Mouse (Mus musculus): Measurements from ENCODE around the gene Stk39.

The Stk39 gene

GRCm38 (mm10) chr2:68289177-68289576 lies 182.9 kb downstream of the Stk39 start:
- WGBS, result 89% methylated on average over 10 of the region's 10 CpGs

GRCm38 (mm10) chr2:68288106-68288505 lies 184.0 kb downstream of the Stk39 start:
- WGBS, result 60% methylated on average over 10 of the region's 10 CpGs

- WGBS, result 63% methylated on average over 2 of the region's 2 CpGs
Observed at GRCm38 (mm10) chr2:68284391-68284790, 187.7 kb downstream of the Stk39 start.

DNA sequence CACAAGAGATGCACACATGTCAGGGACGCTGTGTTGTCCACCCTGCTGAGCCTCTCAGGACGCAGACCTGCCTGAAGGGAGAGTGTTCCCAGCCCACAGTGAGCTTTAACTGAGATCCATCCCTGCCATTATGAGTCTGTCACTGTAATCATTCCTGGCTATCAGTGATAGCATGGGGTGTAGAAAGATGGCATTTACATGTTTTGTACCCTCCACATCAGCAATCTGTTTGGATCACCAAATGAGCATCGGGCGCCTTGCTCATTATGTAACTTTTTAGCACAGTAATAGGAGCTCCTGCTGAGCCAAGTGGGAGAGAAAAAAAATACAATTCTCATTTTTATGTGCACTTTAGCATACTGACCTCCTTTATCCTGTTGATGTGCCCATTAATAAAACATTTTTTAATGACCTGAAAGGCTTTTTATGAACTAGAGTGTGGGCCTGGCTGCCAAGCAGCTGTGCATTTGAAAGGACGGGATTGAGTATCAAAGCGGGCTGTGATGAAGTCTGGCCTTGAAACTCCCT lies 189.0 kb downstream of the Stk39 start:
- 72% methylated on average over 6 of the region's 6 CpGs for WGBS

- 77% methylated on average over 3 of the region's 3 CpGs for WGBS
Observed at GRCm38 (mm10) chr2:68281575-68281974, 190.5 kb downstream of the Stk39 start.

- 78% methylated on average over 4 of the region's 4 CpGs for WGBS
Observed at GRCm38 (mm10) chr2:68271301-68271700, 200.8 kb downstream of the Stk39 start.

DNA sequence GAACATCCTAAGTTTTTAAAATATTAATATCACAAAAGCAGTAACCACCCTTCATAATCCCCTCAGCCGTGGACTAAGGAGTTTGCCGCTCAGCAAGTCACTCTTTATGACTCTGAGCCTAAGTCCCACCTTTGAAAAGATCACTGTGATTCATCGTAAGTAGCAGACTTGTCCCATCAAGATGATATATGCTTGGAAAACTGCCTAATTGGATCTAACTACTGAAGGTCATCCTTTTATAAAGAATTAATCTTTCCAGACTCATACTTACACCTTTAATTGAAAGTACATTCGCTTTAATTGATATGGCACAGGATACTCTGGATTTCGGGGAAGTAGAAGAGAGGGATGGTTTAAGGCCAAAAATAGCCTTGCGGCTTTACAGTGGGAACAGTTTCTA lies 201.2 kb downstream of the Stk39 start:
- 82% methylated on average over 6 of the region's 6 CpGs for WGBS

- 89% methylated on average over 4 of the region's 4 CpGs for WGBS
Observed at GRCm38 (mm10) chr2:68269646-68270045, 202.4 kb downstream of the Stk39 start.

- WGBS, result 66% methylated on average over 5 of the region's 5 CpGs
Observed at GRCm38 (mm10) chr2:68264826-68265225, 207.2 kb downstream of the Stk39 start.

DNA sequence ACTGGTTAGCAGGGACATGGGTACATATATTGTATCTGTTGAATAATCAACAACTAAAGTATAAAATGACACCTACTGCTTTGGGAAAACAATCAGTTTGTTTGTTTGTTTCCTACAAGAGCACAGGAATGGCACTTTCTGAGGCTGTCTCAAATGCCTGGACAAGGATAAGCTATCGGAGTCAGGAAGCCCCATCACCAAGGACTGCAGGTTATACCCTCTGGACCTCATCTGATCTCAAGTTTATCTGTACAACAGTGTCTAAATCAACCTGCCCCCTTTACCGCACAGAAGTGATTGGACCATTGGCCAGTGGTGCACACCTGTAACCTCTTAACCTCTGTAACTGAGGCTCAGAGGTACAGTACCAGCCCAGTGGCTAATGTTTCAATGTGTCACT lies 211.2 kb downstream of the Stk39 start:
- WGBS, result 97% methylated on average over 2 of the region's 2 CpGs

DNA sequence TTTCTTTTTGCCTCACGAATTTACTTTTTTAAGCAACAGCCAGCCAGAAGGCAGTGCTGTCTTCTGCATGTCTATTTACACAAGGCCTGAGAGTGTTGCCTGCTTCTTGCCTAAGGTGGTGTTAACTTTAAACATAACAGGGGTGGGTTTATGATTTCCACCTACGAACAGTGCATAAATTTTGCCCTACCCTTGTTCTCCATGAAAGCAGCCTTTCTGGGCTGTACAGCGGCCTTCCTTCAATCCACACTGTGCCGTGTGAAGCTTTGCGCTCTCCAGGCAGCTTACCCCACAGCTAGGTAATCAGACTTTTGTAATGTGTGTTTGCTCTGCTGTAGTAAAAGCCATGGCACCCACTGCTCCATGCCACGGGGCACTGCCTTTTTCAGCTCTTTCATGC lies 214.5 kb downstream of the Stk39 start:
- 56% methylated on average over 6 of the region's 6 CpGs for WGBS

- WGBS, result 52% methylated on average over 8 of the region's 8 CpGs
Observed at GRCm38 (mm10) chr2:68256472-68256871, 215.6 kb downstream of the Stk39 start.

DNA sequence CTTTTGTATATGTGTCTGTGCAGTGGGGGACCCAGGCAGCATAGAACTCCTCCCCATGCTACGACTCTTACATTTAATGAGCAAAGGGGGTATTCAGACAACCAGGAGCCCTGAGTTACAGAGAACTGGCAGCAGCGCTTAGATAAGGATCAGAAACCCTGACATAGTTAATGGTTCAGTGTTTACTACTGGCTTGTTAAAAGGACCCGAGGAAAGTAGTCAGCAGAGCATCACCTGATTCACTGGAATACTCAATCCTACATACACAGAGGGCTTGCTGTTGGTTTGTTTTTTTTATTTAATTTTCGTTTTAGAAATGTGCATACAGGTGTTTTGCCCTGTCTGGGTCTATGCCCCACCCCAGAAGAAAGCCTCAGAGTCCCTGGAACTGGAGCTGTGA lies 217.3 kb downstream of the Stk39 start:
- 83% methylated on average over 4 of the region's 4 CpGs for whole genome bisulfite sequencing

- WGBS, result 82% methylated on average over 2 of the region's 2 CpGs
Observed at GRCm38 (mm10) chr2:68253222-68253621, 218.8 kb downstream of the Stk39 start.

DNA sequence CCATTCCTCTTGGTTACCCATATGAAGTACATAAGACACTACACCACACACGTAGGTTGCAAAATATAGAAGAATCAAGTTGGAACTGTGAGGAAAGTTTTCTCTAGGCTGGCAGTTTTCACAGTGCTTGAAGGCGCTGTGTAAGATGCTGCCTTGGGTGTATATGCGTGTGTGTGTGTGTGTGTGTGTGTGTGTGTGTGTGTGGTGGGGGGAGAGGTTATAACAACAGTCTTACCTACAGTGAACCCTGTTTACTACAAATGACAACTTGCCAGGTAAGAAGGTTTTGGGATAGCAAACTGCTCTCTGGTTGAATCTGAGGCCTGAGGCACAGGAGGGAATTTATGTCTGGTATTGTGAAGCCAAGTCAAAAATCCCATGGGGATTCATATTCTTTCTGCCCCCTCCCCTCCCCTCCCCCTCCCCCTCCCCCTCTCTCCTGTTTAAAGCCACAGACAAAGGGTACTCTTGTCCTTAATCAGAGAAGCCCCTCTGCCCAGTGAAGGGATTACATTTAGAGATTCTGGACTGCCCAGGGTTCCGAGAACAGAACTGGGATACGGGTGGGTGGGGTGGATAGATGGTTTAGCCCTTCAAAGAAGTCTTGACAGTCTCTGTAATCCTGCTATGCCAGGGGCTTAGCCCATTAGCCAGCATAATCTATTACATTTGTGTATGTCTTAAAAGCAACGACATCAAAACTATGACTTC lies 219.9 kb downstream of the Stk39 start:
- 76% methylated on average over 6 of the region's 6 CpGs for WGBS

DNA sequence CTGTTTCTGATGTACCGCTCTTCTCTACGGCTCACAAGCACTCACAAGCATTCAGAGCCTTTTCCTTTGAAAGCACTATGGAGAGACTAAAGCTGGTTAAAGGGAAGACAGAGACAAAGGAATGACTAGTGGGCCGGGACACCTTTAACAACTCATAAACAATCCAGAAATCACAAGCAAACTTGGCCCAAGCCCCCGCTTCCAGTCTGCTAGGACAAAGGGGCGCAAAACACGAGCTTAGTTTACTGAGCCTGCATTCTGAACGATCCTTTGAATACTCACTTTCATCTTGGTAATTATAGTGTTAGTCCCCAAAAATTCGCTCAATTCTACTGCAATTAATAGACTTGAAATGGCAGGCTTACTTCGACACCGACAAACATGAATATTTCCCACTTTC lies 221.2 kb downstream of the Stk39 start:
- 68% methylated on average over 10 of the region's 10 CpGs for WGBS

DNA sequence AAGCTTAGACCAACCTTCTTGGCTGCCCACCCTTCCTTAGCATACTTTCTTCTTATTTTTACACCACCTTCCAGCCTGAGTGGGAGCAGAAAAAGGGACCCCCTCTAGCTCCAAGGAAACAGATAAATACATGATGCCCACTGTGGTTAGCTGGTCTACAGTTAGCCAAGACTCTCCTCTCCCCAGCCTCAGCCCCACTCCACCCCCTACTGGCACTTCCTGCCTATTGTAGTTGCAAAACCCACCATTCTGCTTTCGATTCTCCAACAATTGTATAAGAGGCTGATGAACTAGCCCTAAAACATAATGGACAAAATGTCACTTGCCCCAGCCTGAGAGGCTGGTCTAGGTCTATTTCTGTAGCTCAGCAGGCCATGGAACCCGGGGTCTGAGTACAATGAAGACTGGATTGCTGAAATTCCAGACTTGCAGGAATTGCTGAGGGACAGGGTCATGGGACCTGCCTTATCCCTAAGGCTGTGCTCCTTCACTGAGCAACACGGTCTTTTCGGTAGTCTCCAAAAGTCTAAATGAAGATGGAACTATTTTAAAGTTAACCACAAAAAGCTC lies 222.1 kb downstream of the Stk39 start:
- 58% methylated on average over 4 of the region's 4 CpGs for WGBS

DNA sequence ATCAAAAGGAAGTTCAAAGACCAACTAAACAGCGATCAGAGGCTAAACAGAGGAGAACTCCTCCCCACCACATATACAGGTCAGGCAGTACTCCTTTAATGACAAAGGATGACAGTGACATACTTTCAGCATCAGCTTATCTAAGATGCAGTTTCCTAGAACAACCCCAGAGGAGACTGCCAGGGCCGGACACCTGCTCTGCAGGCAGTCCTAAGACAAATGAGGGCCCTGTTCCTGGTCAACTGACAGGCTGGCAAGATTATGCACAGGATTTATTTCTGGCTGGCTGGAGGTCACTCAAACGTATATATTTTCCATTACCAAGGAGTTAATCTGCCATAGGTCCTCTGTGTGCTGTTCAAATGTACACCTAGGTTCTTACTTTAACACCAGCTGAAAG lies 225.8 kb downstream of the Stk39 start:
- WGBS, result 73% methylated on average over 3 of the region's 3 CpGs

DNA sequence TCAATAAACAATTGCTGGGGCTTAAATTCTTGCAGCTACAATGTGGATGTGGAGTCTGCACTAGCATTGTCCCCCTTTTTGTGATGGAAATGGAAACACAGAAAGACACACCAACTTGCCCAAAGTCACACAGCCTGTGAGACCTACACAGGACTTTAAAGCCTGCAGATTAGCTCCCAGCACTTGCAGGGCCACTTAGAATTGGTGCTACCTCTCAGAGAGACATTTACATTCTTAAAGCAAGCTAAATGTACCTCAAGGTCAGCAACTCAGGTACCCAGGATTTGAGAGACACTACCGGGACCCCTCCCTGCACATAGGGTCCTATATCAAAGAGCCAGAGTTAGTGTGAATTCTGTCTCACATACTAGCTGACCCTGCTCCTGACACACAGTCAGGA lies 227.5 kb downstream of the Stk39 start:
- 83% methylated on average over 1 of the region's 1 CpGs for WGBS

DNA sequence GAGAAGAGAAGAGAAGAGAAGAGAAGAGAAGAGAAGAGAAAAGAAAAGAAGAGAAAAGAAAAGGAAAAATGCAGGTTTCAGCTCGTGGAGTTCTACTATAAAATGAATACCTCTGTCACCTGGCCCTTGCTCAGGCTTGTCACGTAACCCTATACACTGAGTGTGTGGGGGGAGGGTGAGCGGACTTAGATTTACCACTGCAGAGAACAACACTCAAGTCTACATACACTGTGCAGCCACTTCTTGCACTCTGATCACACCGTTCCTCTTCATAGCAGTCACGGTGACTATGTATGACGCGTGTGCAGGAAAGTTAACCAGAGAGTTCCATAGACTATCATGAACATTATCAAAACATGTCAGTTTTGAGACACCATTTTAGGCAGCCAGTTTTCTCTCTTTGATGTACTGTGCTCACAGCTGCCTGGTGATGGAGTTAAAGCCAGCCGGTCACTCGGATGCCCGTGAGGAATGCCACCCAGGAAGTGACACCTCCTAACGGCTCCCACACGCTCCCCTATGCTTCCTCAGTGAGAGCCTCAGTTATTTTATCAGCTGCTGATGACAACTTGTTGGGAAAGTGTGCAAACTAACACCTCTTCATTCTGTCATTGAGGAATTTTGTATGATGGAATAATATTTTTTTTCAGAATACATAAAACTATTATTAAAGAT lies 228.1 kb downstream of the Stk39 start:
- WGBS, result 80% methylated on average over 12 of the region's 12 CpGs

DNA sequence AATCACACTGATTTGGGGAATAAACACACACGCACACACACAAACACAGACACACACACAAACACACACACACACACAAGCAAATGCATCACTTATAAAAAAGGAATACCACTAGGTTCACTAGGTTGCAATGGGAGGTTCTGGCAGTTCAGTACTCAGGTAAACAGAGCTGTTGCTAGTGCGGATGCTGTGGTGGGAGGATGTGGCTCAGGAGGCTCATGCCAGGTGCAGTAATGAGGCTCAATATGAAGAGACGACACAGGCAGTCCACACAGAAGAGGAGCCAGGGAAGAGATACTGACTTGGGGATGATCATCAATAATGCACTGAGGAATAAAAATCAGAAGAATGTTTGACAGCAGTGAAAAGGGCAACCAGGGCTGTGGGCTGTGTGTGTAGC lies 228.8 kb downstream of the Stk39 start:
- 73% methylated on average over 3 of the region's 3 CpGs for WGBS

GRCm38 (mm10) chr2:68242069-68242468 lies 230.0 kb downstream of the Stk39 start:
- WGBS, result 92% methylated on average over 3 of the region's 3 CpGs

DNA sequence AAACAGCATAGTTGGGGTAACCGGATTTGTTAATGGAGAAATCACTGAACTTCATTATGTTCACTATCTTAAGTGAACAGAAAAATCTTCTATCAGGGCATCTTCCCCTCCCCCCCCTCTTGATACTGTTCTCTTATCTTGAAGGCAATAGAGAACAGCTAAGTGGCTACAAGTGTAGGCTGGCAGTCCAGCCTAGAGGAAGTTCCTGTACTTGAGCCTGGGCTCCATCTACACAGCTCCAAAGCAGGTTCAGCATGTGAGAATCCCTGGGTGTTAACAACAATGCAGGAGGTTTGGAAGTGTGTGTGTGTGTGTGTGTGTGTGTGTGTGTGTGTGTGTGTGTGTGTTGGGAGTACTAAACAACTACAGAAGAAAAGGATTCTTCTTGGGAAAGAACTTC lies 230.4 kb downstream of the Stk39 start:
- 93% methylated on average over 1 of the region's 1 CpGs for WGBS

Data from cerebral cortex, adult 2 months (tissue).